ENCODE assay signal across 8 mouse cellular contexts in genomic region chr14:51090921-51091900, GRCm38 (mm10). TPM values are rescaled to one million over a fixed set of nuclear protein-coding genes. Genes with fewer than 3 reads are reported as not detected.
DNase-seq lines count a peak whose midpoint lies in the region; ATAC-seq and TF ChIP-seq lines count a peak whose summit lies in the region.

Gene Rnase4 (plus strand): TSS chr14:51091077.
Gene Ang (plus strand): TSS chr14:51091150.

- no peaks in the 10 kb centered on the region for H3K36me3 ChIP-seq in intestine, embryonic 15.5 days
- H3K36me3 ChIP-seq in liver, embryonic 14.5 days (replicated peaks; ENCODE audit: control insufficient read depth, insufficient read depth, low read depth), result no peaks in the 10 kb centered on the region

- peak; percentile 25 to 38 for DNase-seq in thymus, adult 18-20 months
- no peak for DNase-seq in thymus, postnatal 0 days (ENCODE audit: low spot score)
- peak; percentile 52 to 55 for DNase-seq in cerebellum, postnatal 25 days
- no peak for DNase-seq in gonadal fat pad, adult 2 months (ENCODE audit: low read depth)
- no peak for DNase-seq in liver, embryonic 14.5 days (ENCODE audit: low read depth in 3 of 3, low spot score in 3 of 3)
- peak; percentile 65 for DNase-seq in neural tube, embryonic 10.5 days (ENCODE audit: extremely low spot score, low spot score)
- DNase-seq in urinary bladder, postnatal 14 days (ENCODE audit: low spot score), result peak; percentile 77

- ATAC-seq in intestine, embryonic 15.5 days, result peak; percentile 31; the same call in 1 of the 2 replicates
- ATAC-seq in liver, embryonic 14.5 days (ENCODE audit: insufficient read depth), result no peak

- H3K9me3 ChIP-seq in intestine, embryonic 15.5 days, result no peaks in the 10 kb centered on the region
- no peaks in the 10 kb centered on the region for H3K9me3 ChIP-seq in liver, embryonic 14.5 days (ENCODE audit: control insufficient read depth, low read length)

- peak within 1 kb of the TSS; percentile 87 for H3K27ac ChIP-seq in intestine, embryonic 15.5 days
- H3K27ac ChIP-seq in liver, embryonic 14.5 days, result peak within 1 kb of the TSS; percentile 66

- no peak for TF ChIP-seq CTCF in liver, embryonic 14.5 days (IDR thresholded peaks at IDR 0.05; ENCODE audit: low read depth)

- TF ChIP-seq EP300 in liver, embryonic 14.5 days (IDR thresholded peaks at IDR 0.05; ENCODE audit: low read depth), result no peak

- H3K4me2 ChIP-seq in intestine, embryonic 15.5 days (replicated peaks), result peak within 1 kb of the TSS; percentile 77
- H3K4me2 ChIP-seq in liver, embryonic 14.5 days (ENCODE audit: low read depth), result peak within 1 kb of the TSS; percentile 96

- H3K4me1 ChIP-seq in intestine, embryonic 15.5 days (replicated peaks), result 0 out of 2 replicates have a peak, but pooled peaks cover 2% of the 10 kb centered on the region
- H3K4me1 ChIP-seq in liver, embryonic 14.5 days (replicated peaks; ENCODE audit: control insufficient read depth in 2 of 2, insufficient read depth in 2 of 2, low read length in 1 of 2), result peaks cover 11 to 31% of the 10 kb centered on the region in 2 experiments

- no peaks in the 10 kb centered on the region for H3K27me3 ChIP-seq in intestine, embryonic 15.5 days (replicated peaks)
- no peaks in the 10 kb centered on the region for H3K27me3 ChIP-seq in liver, embryonic 14.5 days (ENCODE audit: control insufficient read depth, insufficient read depth, low read length)

- H3K4me3 ChIP-seq in intestine, embryonic 15.5 days (replicated peaks), result peak within 1 kb of the TSS; percentile 63
- peak within 1 kb of the TSS; percentile 60 to 72 for H3K4me3 ChIP-seq in liver, embryonic 14.5 days (ENCODE audit: insufficient read depth in 1 of 2, low read depth in 2 of 2, low read length in 2 of 2)

- 5% methylated on average over 33 of the region's 33 CpGs for WGBS in intestine, embryonic 15.5 days
- 8% methylated on average over 33 of the region's 33 CpGs for WGBS in liver, embryonic 14.5 days (ENCODE audit: insufficient replicate concordance)

- H3K9ac ChIP-seq in intestine, embryonic 15.5 days, result peak within 1 kb of the TSS; percentile 56
- peak within 1 kb of the TSS; percentile 69 for H3K9ac ChIP-seq in liver, embryonic 14.5 days (replicated peaks)

RNA-seq across cellular contexts. Expression of gene Rnase4, which starts in this region (rescaled TPM):
- 29.9 and 32.1 TPM in 2 replicates for polyA plus RNA-seq in thymus, postnatal 0 days (2015; fragmentation: Nextera tagmentation; extraction: Ambion mirVana)
- polyA plus RNA-seq in gonadal fat pad, adult 2 months (2012; rRNA removed), result 151 and 247 TPM in 2 replicates
- 209 and 240 TPM in 2 replicates for polyA plus RNA-seq in intestine, embryonic 15.5 days (2015; fragmentation: Nextera tagmentation; extraction: Ambion mirVana)
- 12.8 and 15.0 TPM in 2 replicates for polyA plus RNA-seq in liver, embryonic 14.5 days (2012; rRNA removed)
- 20.2 and 21.9 TPM in 2 replicates for polyA plus RNA-seq in liver, embryonic 14.5 days (2014; fragmentation: Nextera tagmentation; extraction: Ambion mirVana)

RNA-seq across cellular contexts. Expression of gene Ang, which starts in this region (rescaled TPM):
- 5.0 and 6.0 TPM in 2 replicates for polyA plus RNA-seq in thymus, postnatal 0 days (2015; fragmentation: Nextera tagmentation; extraction: Ambion mirVana)
- 13.6 and 20.6 TPM in 2 replicates for polyA plus RNA-seq in gonadal fat pad, adult 2 months (2012; rRNA removed)
- polyA plus RNA-seq in intestine, embryonic 15.5 days (2015; fragmentation: Nextera tagmentation; extraction: Ambion mirVana), result 51.6 and 73.0 TPM in 2 replicates
- polyA plus RNA-seq in liver, embryonic 14.5 days (2012; rRNA removed), result 3.3 and 3.4 TPM in 2 replicates
- 5.4 and 7.1 TPM in 2 replicates for polyA plus RNA-seq in liver, embryonic 14.5 days (2014; fragmentation: Nextera tagmentation; extraction: Ambion mirVana)

Comparison
In these comparisons a context has a peak if more than half of its experiments do, and no peak if none do; other contexts are left out.
1. DNase-seq: peak in thymus, adult 18-20 months (2 of 2), cerebellum, postnatal 25 days (2 of 2), neural tube, embryonic 10.5 days (single experiment) and urinary bladder, postnatal 14 days (single experiment); none in thymus, postnatal 0 days (single experiment), gonadal fat pad, adult 2 months (single experiment) and liver, embryonic 14.5 days (0 of 3).